Mouse (Mus musculus): Measurements from ENCODE around the gene C1qtnf1.

C1qtnf1 gene

DNA sequence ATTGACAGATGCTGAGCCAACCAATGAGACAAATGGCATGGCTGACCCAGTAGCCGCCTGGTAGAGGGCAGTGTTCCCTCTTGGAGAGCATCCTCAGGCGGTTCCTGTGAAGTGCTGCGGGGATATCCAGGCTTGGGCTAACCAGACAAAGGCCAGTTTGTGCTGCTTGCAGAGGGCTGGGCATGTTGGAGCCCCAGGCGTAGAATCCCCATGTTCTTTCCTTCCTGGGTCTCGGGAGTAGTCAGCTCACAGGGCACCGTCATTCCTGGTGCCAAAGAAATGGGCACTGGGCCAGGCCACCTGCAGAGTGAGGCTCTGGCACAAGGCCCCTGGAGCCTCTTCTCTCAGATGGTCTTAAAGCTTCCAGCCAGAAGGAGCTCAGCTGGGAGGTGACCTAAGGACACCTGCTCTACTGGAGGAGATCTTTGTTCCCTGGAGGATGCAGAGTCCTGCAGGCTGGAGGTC is 8.5 kb downstream of the C1qtnf1 start:
- DNase-seq (ENCODE audit: low spot score): no peak

DNA sequence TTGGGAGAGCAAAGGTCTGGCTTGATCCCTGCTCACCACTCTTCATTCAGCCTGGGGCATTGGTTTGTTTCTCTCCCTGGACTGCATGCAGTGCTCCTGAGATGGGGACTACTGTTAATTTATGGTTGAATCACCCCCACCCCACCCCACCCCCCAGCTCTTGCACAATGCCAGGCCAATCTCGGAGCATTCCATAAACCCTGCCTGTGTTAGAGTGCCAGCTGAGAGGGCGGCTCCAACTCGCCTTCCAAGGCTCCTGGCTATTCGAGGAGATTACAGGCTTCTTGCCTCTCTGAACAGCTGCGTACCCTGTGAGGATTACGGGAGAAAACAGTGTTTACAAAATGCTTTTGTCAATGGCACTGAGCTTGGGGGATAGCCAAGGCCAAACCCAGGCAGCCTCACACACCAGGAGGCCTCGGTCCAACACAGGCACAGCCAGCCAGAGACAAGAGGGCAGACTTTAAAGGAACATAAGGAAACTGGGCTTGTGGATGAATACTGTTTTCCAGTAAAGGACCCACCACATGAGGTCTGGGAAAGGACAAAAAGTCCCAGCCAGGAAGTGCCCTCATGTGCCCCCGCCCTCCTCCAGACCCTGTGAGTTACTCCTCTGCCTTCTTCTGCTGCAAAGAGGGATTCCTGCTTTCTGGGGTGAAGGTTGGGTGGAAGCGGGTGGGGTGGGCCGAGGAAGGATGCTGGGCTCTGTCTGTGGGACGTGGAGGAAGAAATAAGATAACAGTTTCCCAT is 10.8 kb downstream of the C1qtnf1 start:
- no peak for DNase-seq (ENCODE audit: low spot score)

DNA sequence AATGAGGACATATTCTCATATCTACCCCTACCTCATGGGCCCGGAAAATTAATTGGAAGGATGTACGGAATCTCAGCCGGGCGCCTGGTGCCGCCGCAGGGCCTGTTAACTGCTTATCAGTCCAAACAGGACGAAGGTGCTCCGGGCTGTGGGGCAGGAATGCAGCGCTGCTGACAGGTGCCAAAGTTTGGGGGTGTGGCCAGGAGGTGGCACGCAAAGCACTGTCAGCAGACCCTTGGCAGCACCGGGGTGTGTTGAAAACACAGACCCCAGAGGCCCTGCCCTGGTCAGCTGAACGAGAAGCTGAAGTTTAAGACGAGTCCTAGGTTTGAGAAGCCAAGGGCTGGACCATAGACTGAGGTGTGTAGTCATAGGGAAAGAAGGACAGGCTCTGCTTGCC is 14.7 kb downstream of the C1qtnf1 start:
- DNase-seq (ENCODE audit: low spot score): no peak

DNA sequence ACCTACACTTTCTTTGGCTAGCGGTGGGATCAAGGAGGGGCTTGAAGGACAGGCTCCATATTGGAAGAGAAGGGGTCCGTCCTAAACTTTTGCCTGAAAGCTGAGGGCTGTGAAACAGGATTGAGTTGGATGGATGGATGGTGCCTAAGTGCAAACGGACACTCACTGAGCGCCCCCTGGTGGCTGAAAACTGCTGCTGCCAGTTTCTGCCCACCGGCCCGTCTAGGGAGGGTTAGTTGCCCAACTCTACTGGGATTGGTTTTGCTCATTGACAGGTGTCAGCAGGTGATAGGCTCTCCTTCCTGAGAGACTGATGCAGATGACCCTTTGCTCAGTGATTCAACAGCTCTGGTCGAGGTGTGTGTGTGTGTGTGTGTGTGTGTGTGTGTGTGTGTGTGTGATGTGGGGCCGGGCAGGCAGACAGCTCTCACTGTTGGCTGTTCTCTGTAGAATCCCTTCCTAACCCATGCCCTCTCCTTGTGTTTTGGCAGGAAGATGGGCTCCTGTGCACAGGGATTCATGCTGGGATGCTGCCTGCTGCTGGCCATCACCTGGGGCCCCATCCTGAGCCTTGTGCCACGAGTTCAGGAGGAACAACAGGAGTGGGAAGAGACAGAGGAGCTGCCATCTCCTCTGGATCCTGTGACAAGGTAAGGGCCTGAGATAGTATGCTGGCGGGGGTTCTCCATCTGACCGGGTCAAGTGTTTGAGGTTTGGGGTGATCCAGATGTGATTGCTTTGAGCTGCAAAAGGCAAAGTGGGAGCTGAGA is 15.4 kb downstream of the C1qtnf1 start:
- DNase-seq (ENCODE audit: low spot score): peak; percentile 55

DNA sequence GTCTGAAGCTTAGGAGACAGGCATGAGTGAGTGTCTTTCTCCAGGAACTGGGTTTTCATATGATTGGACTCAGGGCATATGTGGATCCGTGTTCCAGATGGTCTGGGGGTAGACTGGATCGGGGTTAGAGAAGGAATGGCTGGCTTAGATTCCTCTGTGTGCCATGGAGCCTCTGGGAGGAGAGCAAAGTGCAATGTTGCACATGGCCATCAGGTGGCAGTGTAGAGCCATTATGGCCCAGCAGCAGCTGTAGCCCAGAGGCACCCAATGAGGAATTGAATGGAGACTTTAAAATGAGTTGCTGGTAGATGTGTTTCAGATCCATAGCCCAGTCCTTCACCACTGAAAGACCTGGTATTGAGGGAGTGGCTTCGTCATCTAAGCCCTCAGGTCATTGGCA is 17.8 kb downstream of the C1qtnf1 start:
- peak; percentile 55 for DNase-seq (ENCODE audit: low spot score)

- no peak for DNase-seq (ENCODE audit: low spot score)
Measured at GRCm38 (mm10) chr11:118447346-118447745, 19.3 kb downstream of the C1qtnf1 start.

GRCm38 (mm10) chr11:118448385-118448784 is 20.4 kb downstream of the C1qtnf1 start:
- DNase-seq (ENCODE audit: low spot score): no peak

- no peak for DNase-seq (ENCODE audit: low spot score)
Measured at GRCm38 (mm10) chr11:118451211-118451610, 23.2 kb downstream of the C1qtnf1 start.

DNA sequence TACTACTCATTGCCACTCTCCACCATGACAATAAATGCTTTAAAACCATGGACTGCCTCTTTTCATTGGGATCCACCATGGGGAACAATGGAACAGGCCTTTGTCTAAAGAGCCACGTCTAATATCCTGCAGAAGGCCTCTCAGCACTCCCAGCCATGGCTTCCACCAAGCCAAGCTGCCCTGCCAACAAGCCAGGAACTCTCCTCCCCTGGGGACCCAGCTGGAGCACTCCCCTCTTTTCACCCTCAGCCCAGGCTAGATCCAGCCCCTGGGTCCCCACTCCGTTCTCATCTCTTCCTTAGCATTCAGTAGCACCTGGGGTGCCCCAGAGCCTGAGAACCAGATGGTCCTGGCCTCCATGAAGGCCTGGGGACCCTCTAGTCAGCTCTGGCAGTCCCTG is 25.0 kb downstream of the C1qtnf1 start:
- no peak for DNase-seq (ENCODE audit: low spot score)

- DNase-seq (ENCODE audit: low spot score): no peak
Measured at GRCm38 (mm10) chr11:118453886-118454671, 26.1 kb downstream of the C1qtnf1 start.

GRCm38 (mm10) chr11:118455788-118456187 is 27.8 kb downstream of the C1qtnf1 start:
- DNase-seq (ENCODE audit: low spot score): no peak

DNA sequence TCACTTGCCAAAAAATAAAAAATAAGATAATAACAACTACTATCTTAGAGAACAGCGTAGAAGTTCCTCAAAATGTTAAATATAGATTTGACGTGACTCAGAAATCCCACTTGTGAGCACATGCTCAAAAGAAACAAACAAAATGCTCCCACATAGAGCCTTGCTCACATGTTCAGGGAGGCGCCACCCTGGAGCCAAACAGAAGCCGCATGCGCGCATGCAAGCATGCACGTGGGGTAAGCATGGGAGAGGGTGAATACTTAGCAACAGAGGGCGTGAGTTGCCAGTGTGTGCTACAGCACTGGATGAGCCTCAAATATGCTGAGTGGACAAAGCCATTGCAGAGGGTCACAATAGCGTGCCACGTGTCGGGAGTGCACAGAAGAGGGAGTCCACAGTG is 28.9 kb downstream of the C1qtnf1 start:
- no peak for DNase-seq (ENCODE audit: low spot score)

- no peak for DNase-seq (ENCODE audit: low spot score)
Measured at GRCm38 (mm10) chr11:118459051-118459450, 31.0 kb downstream of the C1qtnf1 start.

DNA sequence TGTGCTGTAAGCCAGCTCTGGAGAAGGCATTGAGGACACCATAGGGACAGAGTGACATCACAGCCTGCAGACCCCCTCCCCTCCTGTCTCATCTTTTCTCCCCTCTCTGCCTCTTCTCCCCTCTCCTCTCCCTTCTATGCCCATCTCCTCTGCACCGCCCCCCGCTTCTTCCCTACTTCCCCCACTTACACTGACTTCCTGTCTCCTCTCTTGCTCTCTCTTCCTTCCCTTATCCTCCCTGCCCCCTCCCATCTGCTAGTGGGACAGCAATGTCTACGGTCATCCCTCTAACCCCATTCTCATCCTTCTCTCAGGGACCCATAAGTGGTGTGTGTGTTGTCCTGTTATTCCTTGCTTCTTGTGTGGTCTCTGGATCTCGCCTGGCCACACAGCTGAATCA is 31.5 kb downstream of the C1qtnf1 start:
- no peak for DNase-seq (ENCODE audit: low spot score)

DNA sequence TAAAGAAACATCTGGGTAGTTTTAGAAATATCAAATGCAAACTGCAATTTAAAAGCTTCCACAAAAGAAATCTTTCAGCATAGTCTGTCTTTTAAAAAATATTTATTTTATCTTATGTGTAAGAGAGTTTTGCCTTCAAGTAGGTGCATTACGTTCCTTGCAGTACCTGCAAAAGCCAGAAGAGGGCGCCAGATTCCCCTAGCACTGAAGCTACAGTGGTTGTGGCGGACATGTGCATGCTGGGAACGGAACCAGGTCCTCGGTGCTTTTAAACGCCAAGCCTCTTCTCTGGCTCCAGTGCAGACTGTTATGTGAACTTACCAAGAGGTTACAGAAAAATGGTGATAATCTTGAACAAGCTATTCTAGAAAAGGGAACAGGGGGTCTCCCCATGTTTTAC is 32.3 kb downstream of the C1qtnf1 start:
- DNase-seq (ENCODE audit: low spot score): peak; percentile 44

- no peak for DNase-seq (ENCODE audit: low spot score)
Measured at GRCm38 (mm10) chr11:118467441-118468035, 39.5 kb downstream of the C1qtnf1 start.

DNA sequence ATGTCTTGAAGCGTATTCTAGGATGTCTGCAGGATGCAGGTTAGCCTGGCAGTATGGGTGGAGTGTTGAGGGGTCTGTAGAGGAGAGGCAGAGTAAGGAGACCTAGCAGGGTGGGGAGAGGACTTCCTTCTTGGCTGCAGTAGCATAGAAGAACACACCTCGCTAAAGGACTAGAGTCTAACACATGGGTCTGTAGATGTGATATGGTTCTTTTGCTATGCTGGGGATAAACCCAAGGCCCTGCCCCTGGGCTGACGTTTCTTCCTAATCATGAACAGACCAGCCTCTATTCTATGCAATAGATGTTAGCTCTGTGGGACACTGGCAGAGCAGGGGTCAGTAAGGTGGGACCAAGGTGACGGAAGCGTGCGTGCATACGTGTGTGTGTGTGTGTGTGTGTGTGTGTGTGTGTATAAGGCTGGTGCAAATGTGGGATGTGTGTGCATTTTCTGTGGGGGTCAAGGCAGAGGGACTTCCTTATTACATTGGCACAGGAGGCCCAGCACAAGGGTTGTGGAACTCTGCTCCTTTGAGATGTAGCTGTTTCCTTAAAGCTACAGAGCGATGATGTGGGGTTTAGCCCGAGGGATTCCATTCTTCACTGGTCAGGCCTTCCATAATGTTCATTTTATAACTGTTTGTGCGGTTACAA is 41.6 kb downstream of the C1qtnf1 start:
- DNase-seq (ENCODE audit: low spot score): no peak

DNA sequence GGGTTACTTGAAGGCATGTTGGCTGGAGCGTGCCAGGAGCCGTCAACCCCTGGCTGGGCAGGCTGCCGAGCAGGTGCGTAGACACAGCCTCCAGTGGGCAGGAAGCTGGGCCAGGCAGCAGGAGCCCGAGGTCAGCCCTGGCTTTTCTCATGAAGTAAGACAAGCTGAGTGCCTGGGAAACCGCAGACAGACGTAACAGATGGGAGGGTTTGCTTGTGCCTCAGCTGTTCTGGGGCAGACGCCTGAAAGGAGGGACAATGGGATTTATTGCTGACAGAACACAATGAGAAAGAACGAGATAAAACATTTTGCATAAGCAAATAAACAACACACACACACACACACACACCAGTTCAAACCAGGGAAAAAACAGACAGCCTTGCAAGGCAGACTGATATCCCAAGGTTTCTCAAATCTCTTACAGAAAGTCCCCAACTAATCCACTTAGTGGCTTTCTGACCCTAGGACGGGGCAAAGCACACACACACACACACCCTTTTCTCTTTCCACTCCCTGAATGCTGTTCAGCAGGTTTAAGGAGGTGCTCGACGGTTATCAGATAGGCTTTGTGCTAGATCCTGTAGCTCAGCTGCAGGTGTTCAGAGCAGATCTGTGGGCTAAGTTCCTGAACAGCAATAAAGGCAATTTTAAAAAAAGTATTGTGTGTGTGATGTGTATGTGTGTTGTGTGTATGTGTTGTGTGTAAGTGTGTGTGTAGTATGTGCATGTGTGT is 42.4 kb downstream of the C1qtnf1 start:
- peak; percentile 11 for DNase-seq (ENCODE audit: low spot score)

DNA sequence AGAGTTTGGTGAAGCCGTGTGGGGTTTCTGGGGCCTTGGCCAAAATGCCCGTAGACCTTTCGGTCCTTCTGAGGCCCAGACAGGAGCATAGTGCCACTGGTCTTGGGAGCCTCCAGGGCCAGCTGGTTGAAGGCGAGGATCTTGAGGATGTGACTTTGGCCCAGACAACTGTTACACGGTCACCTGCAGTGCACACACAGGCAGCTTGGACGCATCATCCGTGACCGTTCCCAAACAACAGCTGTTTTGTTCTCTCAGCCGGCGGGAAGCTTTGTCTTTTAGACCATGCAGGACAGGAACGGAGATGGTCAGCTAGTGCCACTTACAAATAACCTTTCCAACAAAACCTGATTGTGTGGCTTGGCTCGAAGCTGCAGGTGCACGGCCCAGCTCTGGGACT is 43.7 kb downstream of the C1qtnf1 start:
- DNase-seq (ENCODE audit: low spot score): no peak

GRCm38 (mm10) chr11:118473161-118473560 is 45.2 kb downstream of the C1qtnf1 start:
- no peak for DNase-seq (ENCODE audit: low spot score)
